ENCODE assay signal across 17 mouse cellular contexts in the genomic region with DNA sequence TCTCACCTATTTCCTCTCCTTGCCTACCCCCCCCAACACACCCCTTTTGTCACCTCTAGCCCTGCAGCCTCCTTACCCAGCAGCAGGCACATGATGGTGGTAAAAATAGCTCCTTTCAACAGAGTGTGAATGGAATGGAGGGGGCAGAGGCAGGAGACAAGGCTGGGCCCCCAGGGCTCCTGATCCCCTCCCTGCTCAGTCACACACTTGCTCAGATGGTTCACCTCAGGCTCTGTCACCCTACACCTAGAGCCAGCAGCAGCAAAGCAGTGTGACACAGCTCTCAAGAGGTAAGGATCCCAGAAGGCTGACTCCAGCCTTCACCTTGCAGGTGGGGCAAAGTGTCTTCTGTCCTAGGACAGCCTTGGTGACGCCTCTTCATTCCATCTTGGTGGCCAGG. TPM values are rescaled to one million over a fixed set of nuclear protein-coding genes. Genes with fewer than 3 reads are reported as not detected.
A peak's percentile ranks its signal among the peaks of the same experiment; 100 is the strongest.
DNase-seq lines count a peak whose midpoint lies in the region; ATAC-seq and TF ChIP-seq lines count a peak whose summit lies in the region.
"Had no signal": no experiment of that assay in that cellular context is flagged by ENCODE, and none has a peak within 500 bp of the region (broad histone marks: within the 10 kb centered on the region; RNA-seq: fewer than 3 reads in every experiment).

A gene (plus strand): TSS at position 202 of the 400 bp plus-strand sequence.

- no peak within 1 kb of the TSS for H3K4me3 ChIP-seq in limb, embryonic 12.5 days (replicated peaks)
- no peak within 1 kb of the TSS for H3K4me3 ChIP-seq in limb, embryonic 10.5 days
- peak within 1 kb of the TSS; percentile 39 to 55; a peak in 3 of 4 replicates for H3K4me3 ChIP-seq in ES-E14 (ENCODE audit: insufficient read depth in 1 of 2, low read depth in 1 of 2, low read length in 2 of 2, poor library complexity in 1 of 2, severe bottlenecking in 1 of 2)
- H3K4me3 ChIP-seq in heart, adult 2 months: peak within 1 kb of the TSS; percentile 47
- H3K4me3 ChIP-seq in kidney, embryonic 16.5 days (ENCODE audit: low read length): no peak within 1 kb of the TSS
- no peak within 1 kb of the TSS for H3K4me3 ChIP-seq in kidney, adult 2 months (ENCODE audit: insufficient read depth, low read depth, low read length)
- H3K4me3 ChIP-seq: embryonic facial prominence, embryonic 12.5 days; limb, embryonic 15.5 days; neural tube, embryonic 12.5 days had no signal

- no peak for DNase-seq in limb, embryonic 10.5 days (ENCODE audit: low spot score)
- DNase-seq in ES-E14 (ENCODE audit: low read depth, low spot score): no peak
- peak; percentile 39 to 63 for DNase-seq in heart, adult 2 months
- peak; percentile 43 to 64 for DNase-seq in heart, postnatal 10 days
- no peak for DNase-seq in ovary, adult 18-20 months (ENCODE audit: low spot score)
- DNase-seq in kidney, adult 2 months: no peak
- DNase-seq: B cell, adult 2 months; cerebellum, postnatal 10 days; thymus, postnatal 25 days had no signal

- peak; percentile 71 for TF ChIP-seq POLR2A in heart, adult 2 months (IDR thresholded peaks at IDR 0.05; ENCODE audit: insufficient read depth, low read depth, low read length)
- TF ChIP-seq POLR2A in kidney, adult 2 months (IDR thresholded peaks at IDR 0.05; ENCODE audit: low read depth, low read length): no peak

- no peak for TF ChIP-seq CTCF in heart, adult 2 months (IDR thresholded peaks at IDR 0.05)
- no peak for TF ChIP-seq CTCF in kidney, adult 2 months (conservative IDR thresholded peaks at IDR 0.05; ENCODE audit: insufficient read depth, insufficient read length, low read depth, low read length)

- peak within 1 kb of the TSS; percentile 14; the same call in 1 of the 2 replicates for H3K9ac ChIP-seq in limb, embryonic 12.5 days (replicated peaks)
- peak within 1 kb of the TSS; percentile 45 for H3K9ac ChIP-seq in ES-E14 (ENCODE audit: insufficient read depth, low read depth, low read length, poor library complexity, severe bottlenecking)
- H3K9ac ChIP-seq in heart, adult 2 months (ENCODE audit: low read depth, low read length): peak within 1 kb of the TSS; percentile 70
- no peak within 1 kb of the TSS for H3K9ac ChIP-seq in kidney, embryonic 16.5 days (replicated peaks; ENCODE audit: low read length)
- H3K9ac ChIP-seq: embryonic facial prominence, embryonic 12.5 days; limb, embryonic 15.5 days had no signal

- no peaks in the 10 kb centered on the region for H3K27me3 ChIP-seq in limb, embryonic 12.5 days
- no peaks in the 10 kb centered on the region for H3K27me3 ChIP-seq in limb, embryonic 10.5 days (ENCODE audit: low read depth, poor library complexity, severe bottlenecking)
- no peaks in the 10 kb centered on the region for H3K27me3 ChIP-seq in heart, adult 2 months (ENCODE audit: control insufficient read depth, insufficient read depth, low read length)
- H3K27me3 ChIP-seq in kidney, embryonic 16.5 days (ENCODE audit: insufficient read depth, low read length): no peaks in the 10 kb centered on the region
- H3K27me3 ChIP-seq in kidney, adult 2 months (replicated peaks; ENCODE audit: control insufficient read depth, insufficient read depth, low read length): no peaks in the 10 kb centered on the region
- H3K27me3 ChIP-seq: embryonic facial prominence, embryonic 12.5 days; limb, embryonic 15.5 days; neural tube, embryonic 12.5 days had no signal

- peak; percentile 90 for TF ChIP-seq EP300 in heart, adult 2 months (IDR thresholded peaks at IDR 0.05; ENCODE audit: insufficient read depth, low read depth, low read length)

- no peaks in the 10 kb centered on the region for H3K9me3 ChIP-seq in limb, embryonic 12.5 days
- no peaks in the 10 kb centered on the region for H3K9me3 ChIP-seq in limb, embryonic 10.5 days (replicated peaks)
- H3K9me3 ChIP-seq in ES-E14 (ENCODE audit: control insufficient read depth, insufficient read depth, low read depth, low read length): no peaks in the 10 kb centered on the region
- no peaks in the 10 kb centered on the region for H3K9me3 ChIP-seq in kidney, embryonic 16.5 days (ENCODE audit: low read length)
- H3K9me3 ChIP-seq: embryonic facial prominence, embryonic 12.5 days; limb, embryonic 15.5 days; neural tube, embryonic 12.5 days had no signal

- intact Hi-C loops in heart, adult 2 months (cut with DNase I): no loop called here
- intact Hi-C loops in heart, postnatal 10 days (cut with DNase I): no loop called here

- ATAC-seq in limb, embryonic 12.5 days (ENCODE audit: insufficient number of reproducible peaks, insufficient read depth, low FRiP score, low TSS enrichment, low read depth): no peak
- no peak for ATAC-seq in kidney, embryonic 16.5 days (ENCODE audit: low FRiP score, low TSS enrichment)
- ATAC-seq: activated CD4-positive, CD25-positive, alpha-beta regulatory T cell, adult 4 months; forebrain, embryonic 14.5 days had no signal

- H3K4me1 ChIP-seq in limb, embryonic 12.5 days (replicated peaks): peaks cover 13% of the 10 kb centered on the region
- peaks cover 27% of the 10 kb centered on the region for H3K4me1 ChIP-seq in limb, embryonic 10.5 days
- H3K4me1 ChIP-seq in ES-E14 (ENCODE audit: control insufficient read depth in 2 of 2, insufficient read depth in 2 of 2, low read length in 2 of 2, poor library complexity in 1 of 2): peaks cover 0 to 17% of the 10 kb centered on the region in 2 experiments; a peak in 2 of 4 replicates
- H3K4me1 ChIP-seq in heart, adult 2 months (ENCODE audit: control insufficient read depth, insufficient read depth, low read length): peaks cover 8% of the 10 kb centered on the region
- H3K4me1 ChIP-seq in kidney, embryonic 16.5 days (ENCODE audit: insufficient read depth, low read length): peaks cover 20% of the 10 kb centered on the region
- peaks cover 18% of the 10 kb centered on the region for H3K4me1 ChIP-seq in kidney, adult 2 months (ENCODE audit: control insufficient read depth, insufficient read depth, low read length)

- in situ Hi-C loops in ES-E14 (cut with MboI; ENCODE audit: low sequenced_read_pairs in 2 of 2, unreplicated experiment in 2 of 2): no loop called here

- peaks cover 40% of the 10 kb centered on the region for H3K36me3 ChIP-seq in limb, embryonic 12.5 days
- H3K36me3 ChIP-seq in limb, embryonic 10.5 days: peaks cover 39% of the 10 kb centered on the region
- peaks cover 20% of the 10 kb centered on the region for H3K36me3 ChIP-seq in ES-E14 (ENCODE audit: control insufficient read depth, insufficient read depth, low read length, poor library complexity, severe bottlenecking)
- H3K36me3 ChIP-seq in heart, adult 2 months (ENCODE audit: control insufficient read depth, insufficient read depth, low read length): no peaks in the 10 kb centered on the region
- H3K36me3 ChIP-seq in kidney, embryonic 16.5 days (ENCODE audit: insufficient read depth, low read length): peaks cover 24% of the 10 kb centered on the region
- H3K36me3 ChIP-seq in kidney, adult 2 months (ENCODE audit: control insufficient read depth, insufficient read depth, low read length): no peaks in the 10 kb centered on the region; the same call in 1 of the 2 replicates

- H3K4me2 ChIP-seq in limb, embryonic 12.5 days: no peak within 1 kb of the TSS
- no peak within 1 kb of the TSS for H3K4me2 ChIP-seq in kidney, embryonic 16.5 days (replicated peaks; ENCODE audit: low read depth, low read length)
- H3K4me2 ChIP-seq: limb, embryonic 15.5 days had no signal

- H3K27ac ChIP-seq in limb, embryonic 12.5 days: no peak within 1 kb of the TSS
- H3K27ac ChIP-seq in limb, embryonic 10.5 days: no peak within 1 kb of the TSS
- H3K27ac ChIP-seq in ES-E14 (ENCODE audit: insufficient read depth, low read depth, low read length, poor library complexity, severe bottlenecking): no peak within 1 kb of the TSS
- peak within 1 kb of the TSS; percentile 84 for H3K27ac ChIP-seq in heart, adult 2 months
- H3K27ac ChIP-seq in kidney, embryonic 16.5 days (ENCODE audit: low read length): no peak within 1 kb of the TSS
- H3K27ac ChIP-seq in kidney, adult 2 months (ENCODE audit: insufficient read depth, low read depth, low read length): no peak within 1 kb of the TSS
- H3K27ac ChIP-seq: embryonic facial prominence, embryonic 12.5 days; kidney, postnatal 0 days; limb, embryonic 15.5 days; neural tube, embryonic 12.5 days had no signal

- H3K79me2 ChIP-seq in heart, adult 2 months (replicated peaks; ENCODE audit: control insufficient read depth, insufficient read depth, low read length): no peaks in the 10 kb centered on the region

- WGBS in limb, embryonic 12.5 days: 82% methylated on average over 1 of the region's 1 CpGs
- WGBS in limb, embryonic 10.5 days: 62% methylated on average over 1 of the region's 1 CpGs
- 65% methylated on average over 1 of the region's 1 CpGs for WGBS in heart, adult 2 months
- 78% methylated on average over 1 of the region's 1 CpGs for WGBS in kidney, embryonic 16.5 days
- 88% methylated on average over 1 of the region's 1 CpGs for WGBS in kidney, adult 2 months

TF ChIP-seq in ES-E14, 5 proteins besides CTCF, POLR2A, EP300 and RAD21:
- TF ChIP-seq CHD2 (IDR thresholded peaks at IDR 0.05; ENCODE audit: low read depth, low read length) (no peak), HCFC1 (IDR thresholded peaks at IDR 0.05; ENCODE audit: borderline replicate concordance, insufficient read depth, low read length) (no peak)

RNA-seq across cellular contexts. Expression of the gene that starts here (rescaled TPM):
- 6.8 and 7.6 TPM in 2 replicates for polyA plus RNA-seq in limb, embryonic 12.5 days (2016; fragmentation: Nextera tagmentation; extraction: Ambion mirVana)
- 5.0 and 7.6 TPM in 2 replicates for polyA plus RNA-seq in limb, embryonic 10.5 days (2016; fragmentation: Nextera tagmentation; extraction: Ambion mirVana)
- total RNA-seq in ES-E14 (2012; rRNA removed): 4.6 and 12.0 TPM in 2 replicates
- 100 to 1,000 TPM; 193 to 236 TPM for total RNA-seq in heart, adult 2 months (2021)
- 432 and 597 TPM in 2 replicates for polyA plus RNA-seq in heart, adult 2 months (2012; rRNA removed)
- total RNA-seq in heart, postnatal 10 days (2021): 100 to 1,000 TPM; 102 to 103 TPM
- 5.3 and 6.1 TPM in 2 replicates for polyA plus RNA-seq in kidney, embryonic 16.5 days (2015; fragmentation: Nextera tagmentation; extraction: Ambion mirVana)
- 5.1 and 5.5 TPM in 2 replicates for polyA plus RNA-seq in kidney, adult 2 months (2012; rRNA removed)

Comparison
In these comparisons a context has a peak if more than half of its experiments do, and no peak if none do; other contexts are left out.
1. RNA of the gene that starts here (polyA plus RNA-seq): 432 to 597 TPM in heart, adult 2 months; 6.8 to 7.6 TPM in limb, embryonic 12.5 days, 5.0 to 7.6 TPM in limb, embryonic 10.5 days, 5.3 to 6.1 TPM in kidney, embryonic 16.5 days and 5.1 to 5.5 TPM in kidney, adult 2 months; every median in the first group is over 10 times any median in the second.
2. H3K4me3 ChIP-seq: peak in ES-E14 (2 of 2) and heart, adult 2 months (single experiment); none in limb, embryonic 12.5 days (single experiment), limb, embryonic 10.5 days (single experiment), kidney, embryonic 16.5 days (single experiment) and kidney, adult 2 months (single experiment).
3. DNase-seq: peak in heart, adult 2 months (2 of 2) and heart, postnatal 10 days (2 of 2); none in limb, embryonic 10.5 days (single experiment), ES-E14 (single experiment), ovary, adult 18-20 months (single experiment) and kidney, adult 2 months (single experiment).